Mouse (Mus musculus): ENCODE results near the gene Rad17. TPM values are rescaled to one million over a fixed set of nuclear protein-coding genes. Genes with fewer than 3 reads are reported as not detected.

Gene Rad17
- polyA plus RNA-seq, 1 experiment from 2014 or later, result 22.1 TPM

DNA sequence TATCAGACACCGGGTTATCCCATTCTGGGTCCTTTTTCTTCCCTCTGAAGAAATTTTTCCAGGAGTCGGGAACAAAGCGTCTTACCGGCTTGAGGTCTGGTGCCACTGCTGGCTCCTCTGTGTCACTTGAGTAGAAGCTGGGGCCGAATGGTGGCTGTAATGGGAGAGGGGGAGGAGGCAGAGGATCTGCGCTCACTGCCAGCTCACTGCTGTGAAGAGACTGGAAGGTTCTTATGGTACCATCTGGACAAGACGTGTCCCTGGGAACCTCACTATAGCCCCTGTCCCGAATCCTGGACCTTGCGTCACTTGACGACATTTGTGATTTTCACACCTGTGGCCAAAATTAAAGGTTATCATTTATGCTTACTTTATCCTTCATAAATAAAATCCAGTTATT is 38.6 kb downstream of the Rad17 start:
- 0 out of 2 replicates have a peak, but pooled peaks cover 8% of the 10 kb centered on the region for H3K36me3 ChIP-seq
- 90% methylated on average over 10 of the region's 10 CpGs for WGBS
- no peak overlapping the region for H3K4me2 ChIP-seq (replicated peaks)

DNA sequence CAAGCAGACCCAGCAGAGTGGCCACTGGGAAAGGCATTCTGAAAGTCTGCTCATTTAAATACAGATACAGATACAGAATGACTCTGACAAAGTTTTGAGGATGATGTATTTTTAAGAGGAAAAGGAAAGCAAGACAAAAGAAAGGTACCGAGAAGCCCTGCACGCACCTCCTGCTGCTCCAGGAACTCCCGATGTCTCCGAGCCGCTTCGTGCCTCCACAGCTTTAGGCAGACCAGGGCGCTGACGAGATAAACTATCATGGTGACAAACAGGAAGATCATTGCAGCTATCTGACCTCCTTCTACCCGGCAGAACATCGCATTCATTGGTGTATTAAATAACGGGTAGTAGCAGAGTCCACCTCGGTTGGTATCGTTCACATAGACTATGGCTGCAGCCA is 39.6 kb downstream of the Rad17 start:
- Histone ChIP-seq H3K27ac (replicated peaks) (no peak overlapping the region), H3K9me3 (replicated peaks) (no peaks in the 10 kb centered on the region), H3K4me1 (no peaks in the 10 kb centered on the region), H3K36me3 (0 out of 2 replicates have a peak, but pooled peaks cover 7% of the 10 kb centered on the region), H3K27me3 (peaks cover 2% of the 10 kb centered on the region; the same call in 1 of the 2 replicates), H3K4me2 (replicated peaks) (no peak overlapping the region), H3K9ac (no peak overlapping the region), H3K4me3 (replicated peaks) (no peak overlapping the region)
- no peak for ATAC-seq (ENCODE audit: insufficient number of reproducible peaks, low FRiP score, low TSS enrichment, low read depth)
- 93% methylated on average over 13 of the region's 13 CpGs for WGBS

More for the DNA sequence above, 38.6 kb downstream of the Rad17 start:
- H3K9me3 ChIP-seq (replicated peaks), result no peaks in the 10 kb centered on the region
- no peak overlapping the region for H3K4me3 ChIP-seq (replicated peaks)
- no peak overlapping the region for H3K27ac ChIP-seq (replicated peaks)
- no peak overlapping the region for H3K9ac ChIP-seq
- H3K4me1 ChIP-seq, result 0 out of 2 replicates have a peak, but pooled peaks cover 2% of the 10 kb centered on the region
- no peak for ATAC-seq (ENCODE audit: insufficient number of reproducible peaks, low FRiP score, low TSS enrichment, low read depth)
- peaks cover 9% of the 10 kb centered on the region for H3K27me3 ChIP-seq

DNA sequence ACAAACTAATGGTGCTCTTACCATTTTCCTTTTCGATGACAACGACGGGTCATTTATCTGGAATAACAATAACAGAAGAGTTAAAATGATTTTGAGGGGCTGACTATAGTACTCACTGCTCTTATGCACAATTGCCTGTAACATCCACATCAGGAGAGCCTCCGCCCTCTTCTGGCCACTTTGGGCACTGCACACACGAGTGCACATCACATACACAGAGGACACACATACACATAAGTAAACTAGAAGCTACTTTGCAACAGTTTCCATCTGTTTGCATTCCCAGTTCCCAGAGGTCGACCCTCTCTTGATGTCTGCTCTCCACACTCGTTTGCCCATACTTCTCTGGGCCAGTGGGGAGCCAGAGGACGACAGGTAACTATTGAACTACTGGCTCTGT is 43.1 kb downstream of the Rad17 start:
- Histone ChIP-seq H3K36me3 (0 out of 2 replicates have a peak, but pooled peaks cover 7% of the 10 kb centered on the region), H3K27me3 (no peaks in the 10 kb centered on the region), H3K4me2 (replicated peaks) (no peak overlapping the region), H3K9me3 (replicated peaks) (no peaks in the 10 kb centered on the region), H3K4me3 (replicated peaks) (no peak overlapping the region), H3K4me1 (no peaks in the 10 kb centered on the region), H3K27ac (replicated peaks) (no peak overlapping the region), H3K9ac (no peak overlapping the region)
- WGBS, result 88% methylated on average over 8 of the region's 8 CpGs
- ATAC-seq (ENCODE audit: insufficient number of reproducible peaks, low FRiP score, low TSS enrichment, low read depth), result no peak

DNA sequence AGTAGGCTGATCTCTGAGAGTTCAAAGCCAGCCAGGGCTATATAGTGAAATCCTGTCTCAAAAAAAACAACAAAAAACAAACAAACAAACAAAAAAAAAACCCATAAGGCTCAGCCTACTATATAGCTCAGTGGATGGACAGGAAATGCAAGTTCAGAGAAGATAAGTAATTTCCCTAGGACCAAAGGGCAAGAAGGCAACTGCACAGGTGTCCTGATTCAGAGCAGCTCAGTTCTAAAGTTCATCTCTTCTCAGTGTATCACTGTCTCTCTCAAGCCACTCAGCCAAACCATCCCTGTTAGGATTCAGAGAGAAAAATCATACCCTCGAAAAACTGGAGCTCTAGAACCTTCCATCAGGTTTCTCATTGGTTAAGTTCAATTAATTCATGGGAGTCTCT is 45.0 kb downstream of the Rad17 start:
- Histone ChIP-seq H3K4me3 (replicated peaks) (no peak overlapping the region), H3K4me1 (no peaks in the 10 kb centered on the region), H3K4me2 (replicated peaks) (no peak overlapping the region), H3K9ac (no peak overlapping the region), H3K27ac (replicated peaks) (no peak overlapping the region), H3K9me3 (replicated peaks) (no peaks in the 10 kb centered on the region), H3K36me3 (no peaks in the 10 kb centered on the region), H3K27me3 (no peaks in the 10 kb centered on the region)
- ATAC-seq (ENCODE audit: insufficient number of reproducible peaks, low FRiP score, low TSS enrichment, low read depth), result no peak
- WGBS, result 66% methylated on average over 1 of the region's 1 CpGs

DNA sequence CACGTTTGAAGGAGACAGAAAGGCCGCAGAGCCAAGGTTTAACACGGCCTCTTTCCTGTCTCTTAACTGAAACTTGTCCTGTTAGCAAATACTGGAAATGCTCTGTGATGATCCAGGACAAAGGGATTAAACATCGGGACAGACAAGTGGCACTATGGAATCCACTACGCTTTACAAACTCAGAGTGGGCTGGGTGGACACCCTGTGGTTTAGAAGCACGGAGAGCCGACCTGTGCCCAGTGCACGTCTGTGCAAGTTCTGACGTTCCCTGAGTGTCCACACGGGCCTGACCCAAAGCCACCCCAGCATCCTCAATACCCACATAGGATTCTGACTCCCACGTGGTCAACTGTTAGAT is 47.1 kb downstream of the Rad17 start:
- no peak overlapping the region for H3K4me2 ChIP-seq (replicated peaks)
- no peak overlapping the region for H3K4me3 ChIP-seq (replicated peaks)
- H3K36me3 ChIP-seq, result no peaks in the 10 kb centered on the region
- H3K9ac ChIP-seq, result no peak overlapping the region
- no peak for ATAC-seq (ENCODE audit: insufficient number of reproducible peaks, low FRiP score, low TSS enrichment, low read depth)
- no peak overlapping the region for H3K27ac ChIP-seq (replicated peaks)
- H3K4me1 ChIP-seq, result no peaks in the 10 kb centered on the region
- 88% methylated on average over 11 of the region's 11 CpGs for WGBS
- no peaks in the 10 kb centered on the region for H3K27me3 ChIP-seq
- no peaks in the 10 kb centered on the region for H3K9me3 ChIP-seq (replicated peaks)

DNA sequence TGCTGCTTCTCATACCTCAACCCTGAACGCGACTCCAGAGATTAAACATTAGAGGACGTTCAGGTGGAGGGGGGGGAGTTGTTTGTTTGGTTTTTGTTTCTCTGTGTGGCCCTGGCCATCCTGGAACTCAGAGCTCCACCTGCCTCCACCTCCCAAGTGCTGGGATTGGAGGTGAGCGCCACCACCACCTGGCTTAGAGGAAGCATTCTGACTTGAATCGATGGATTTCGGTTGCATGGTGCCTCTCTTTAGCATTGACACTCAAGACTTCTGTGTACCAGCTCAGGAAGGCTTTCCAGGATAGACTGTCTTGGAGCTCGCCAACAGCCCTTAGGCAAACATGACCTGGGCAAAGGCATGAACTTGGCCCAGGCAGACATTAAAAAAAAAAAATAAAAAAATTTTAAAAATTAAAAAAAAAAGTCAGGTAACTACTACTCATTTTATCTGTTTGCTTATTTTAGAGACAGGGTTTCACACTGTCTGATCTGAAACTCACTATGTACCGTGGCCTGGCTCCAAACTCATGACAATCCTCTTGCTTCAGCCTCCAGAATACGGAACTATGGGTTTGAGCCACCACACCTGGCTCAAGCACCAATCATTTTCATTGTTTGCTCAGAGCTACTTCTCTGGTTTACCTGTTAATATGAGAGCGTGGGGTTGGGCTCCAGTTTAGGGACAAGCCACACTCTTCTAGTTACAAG is 47.7 kb downstream of the Rad17 start:
- no peak for ATAC-seq (ENCODE audit: insufficient number of reproducible peaks, low FRiP score, low TSS enrichment, low read depth)
- H3K4me1 ChIP-seq, result no peaks in the 10 kb centered on the region

DNA sequence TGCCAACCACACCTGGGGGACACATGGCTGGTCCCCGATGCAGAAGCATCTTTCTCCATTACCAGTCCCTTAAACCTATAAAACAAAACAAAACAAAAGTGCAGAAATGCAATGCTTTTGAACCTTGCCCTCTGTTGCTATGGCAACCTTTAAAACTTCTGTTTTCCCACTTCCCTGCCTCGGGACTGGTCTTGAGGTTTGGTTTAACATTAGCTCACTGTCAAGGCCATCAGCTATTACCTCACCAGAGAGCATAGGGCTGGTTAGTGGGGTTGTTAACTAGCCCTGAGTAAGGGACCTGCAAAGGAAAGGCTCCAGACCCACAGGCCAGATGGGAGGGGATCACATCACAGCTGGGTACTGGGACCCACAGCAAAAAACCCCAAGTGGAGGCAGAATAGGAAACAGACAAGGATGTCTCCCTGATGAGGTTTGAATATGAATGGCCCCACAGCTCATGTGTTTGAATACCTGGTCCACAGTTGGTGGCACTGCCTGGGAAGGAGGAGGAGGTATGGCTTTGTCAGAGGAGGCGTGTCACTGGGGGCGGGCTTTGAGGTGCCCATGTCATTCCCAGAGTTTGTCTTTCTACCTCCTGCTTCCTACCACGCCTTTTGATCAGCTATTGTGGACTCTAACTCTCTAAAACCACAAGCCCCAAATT is 48.5 kb downstream of the Rad17 start:
- no peaks in the 10 kb centered on the region for H3K4me1 ChIP-seq
- H3K27ac ChIP-seq (replicated peaks), result no peak overlapping the region
- H3K9ac ChIP-seq, result no peak overlapping the region
- no peaks in the 10 kb centered on the region for H3K27me3 ChIP-seq
- H3K4me2 ChIP-seq (replicated peaks), result no peak overlapping the region
- H3K4me3 ChIP-seq (replicated peaks), result no peak overlapping the region
- no peaks in the 10 kb centered on the region for H3K36me3 ChIP-seq
- ATAC-seq (ENCODE audit: insufficient number of reproducible peaks, low FRiP score, low TSS enrichment, low read depth), result no peak
- 66% methylated on average over 5 of the region's 5 CpGs for WGBS
- H3K9me3 ChIP-seq (replicated peaks), result no peaks in the 10 kb centered on the region

More for the DNA sequence above, 47.7 kb downstream of the Rad17 start:
- Histone ChIP-seq H3K36me3 (no peaks in the 10 kb centered on the region), H3K9me3 (replicated peaks) (no peaks in the 10 kb centered on the region), H3K27ac (replicated peaks) (no peak overlapping the region), H3K27me3 (no peaks in the 10 kb centered on the region), H3K9ac (no peak overlapping the region), H3K4me3 (replicated peaks) (no peak overlapping the region), H3K4me2 (replicated peaks) (no peak overlapping the region)
- 86% methylated on average over 10 of the region's 10 CpGs for WGBS

DNA sequence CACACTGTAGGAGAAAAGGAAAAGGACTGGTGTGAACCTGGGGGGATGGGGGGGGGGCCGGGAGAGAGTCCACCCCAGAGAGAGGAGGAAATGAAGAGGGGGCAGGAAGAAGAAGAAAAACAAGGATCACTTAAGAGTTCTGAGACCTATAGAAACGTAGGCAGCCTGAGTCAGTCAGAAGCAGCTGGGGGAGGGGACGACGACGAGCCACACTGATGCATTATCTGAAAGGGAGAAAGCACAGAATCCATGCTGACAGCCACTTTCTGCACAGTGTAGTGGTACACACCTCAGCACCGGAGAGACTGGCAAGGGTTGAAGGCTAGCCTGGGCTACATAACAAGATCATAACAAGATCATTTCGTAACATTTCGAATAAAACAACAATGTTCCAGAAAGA is 49.8 kb downstream of the Rad17 start:
- ATAC-seq (ENCODE audit: insufficient number of reproducible peaks, low FRiP score, low TSS enrichment, low read depth), result no peak
- Histone ChIP-seq H3K4me3 (replicated peaks) (no peak overlapping the region), H3K27ac (replicated peaks) (no peak overlapping the region), H3K27me3 (no peaks in the 10 kb centered on the region), H3K9ac (no peak overlapping the region), H3K36me3 (no peaks in the 10 kb centered on the region), H3K9me3 (replicated peaks) (no peaks in the 10 kb centered on the region), H3K4me1 (no peaks in the 10 kb centered on the region), H3K4me2 (replicated peaks) (no peak overlapping the region)
- 57% methylated on average over 8 of the region's 8 CpGs for WGBS

DNA sequence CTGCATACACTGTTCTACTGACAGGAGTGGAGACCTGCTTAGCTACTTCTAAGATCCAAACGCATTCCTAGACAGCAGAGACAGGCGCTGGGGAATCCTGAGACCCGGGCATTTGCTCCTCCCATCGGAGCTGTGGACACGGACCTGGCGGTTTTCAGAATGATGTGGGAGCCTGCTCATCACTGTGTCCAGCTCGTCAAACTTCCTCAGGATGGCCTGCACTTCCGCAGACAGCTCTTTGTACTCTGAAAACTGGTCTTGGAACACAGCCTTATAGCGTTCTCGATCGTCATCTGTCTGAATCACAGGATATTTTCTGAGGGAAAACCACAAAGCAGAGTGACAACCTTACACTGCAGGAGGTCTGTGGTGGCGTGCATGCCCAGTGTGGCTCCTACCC is 50.5 kb downstream of the Rad17 start:
- Histone ChIP-seq H3K36me3 (no peaks in the 10 kb centered on the region), H3K27me3 (no peaks in the 10 kb centered on the region), H3K27ac (replicated peaks) (no peak overlapping the region), H3K4me1 (no peaks in the 10 kb centered on the region), H3K4me3 (replicated peaks) (no peak overlapping the region), H3K9ac (no peak overlapping the region), H3K9me3 (replicated peaks) (no peaks in the 10 kb centered on the region), H3K4me2 (replicated peaks) (no peak overlapping the region)
- ATAC-seq (ENCODE audit: insufficient number of reproducible peaks, low FRiP score, low TSS enrichment, low read depth), result no peak
- 69% methylated on average over 12 of the region's 12 CpGs for WGBS

DNA sequence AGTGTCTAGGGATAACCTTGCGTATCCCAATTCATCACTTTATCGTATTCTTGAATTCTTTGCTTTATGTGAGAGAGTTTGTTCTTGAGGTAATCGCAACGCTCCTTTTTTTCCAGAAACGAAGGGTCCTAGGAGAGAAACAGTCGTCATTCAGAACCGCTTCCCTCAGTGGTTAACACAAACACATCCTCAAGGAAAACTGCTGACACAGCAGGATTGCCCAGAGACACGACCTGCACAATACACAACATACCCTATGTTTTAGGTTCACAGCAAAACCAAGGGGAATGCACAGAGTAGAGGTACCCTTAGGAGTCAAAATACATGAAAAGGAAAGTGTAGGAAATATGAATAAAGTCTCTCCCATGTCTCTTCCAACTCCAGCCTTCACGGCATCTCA is 53.6 kb downstream of the Rad17 start:
- ATAC-seq (ENCODE audit: insufficient number of reproducible peaks, low FRiP score, low TSS enrichment, low read depth), result no peak
- H3K4me1 ChIP-seq, result no peaks in the 10 kb centered on the region
- no peak overlapping the region for H3K27ac ChIP-seq (replicated peaks)
- H3K9me3 ChIP-seq (replicated peaks), result no peaks in the 10 kb centered on the region
- 78% methylated on average over 9 of the region's 9 CpGs for WGBS
- H3K36me3 ChIP-seq, result no peaks in the 10 kb centered on the region
- no peak overlapping the region for H3K9ac ChIP-seq
- no peaks in the 10 kb centered on the region for H3K27me3 ChIP-seq
- no peak overlapping the region for H3K4me3 ChIP-seq (replicated peaks)
- H3K4me2 ChIP-seq (replicated peaks), result no peak overlapping the region

DNA sequence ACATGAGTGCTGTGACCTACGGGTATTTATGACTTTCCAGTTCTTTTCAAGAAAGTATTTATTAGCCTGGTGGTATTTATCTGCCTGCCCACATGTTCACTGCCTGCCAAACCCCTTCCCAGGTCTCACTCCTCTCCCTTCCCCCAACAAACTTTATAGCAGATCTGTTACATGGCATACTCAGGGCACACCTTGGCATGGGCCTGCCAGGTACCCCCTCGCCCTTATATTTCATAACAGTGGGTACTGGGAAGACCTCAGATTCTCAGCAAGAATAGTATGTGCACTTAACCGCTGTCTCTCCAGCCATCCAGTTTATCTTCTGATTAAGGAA is 55.3 kb downstream of the Rad17 start:
- WGBS, result 77% methylated on average over 3 of the region's 3 CpGs
- Histone ChIP-seq H3K9me3 (replicated peaks) (no peaks in the 10 kb centered on the region), H3K4me1 (no peaks in the 10 kb centered on the region), H3K4me3 (replicated peaks) (no peak overlapping the region), H3K27ac (replicated peaks) (no peak overlapping the region), H3K9ac (no peak overlapping the region), H3K36me3 (no peaks in the 10 kb centered on the region), H3K4me2 (replicated peaks) (no peak overlapping the region), H3K27me3 (no peaks in the 10 kb centered on the region)
- ATAC-seq (ENCODE audit: insufficient number of reproducible peaks, low FRiP score, low TSS enrichment, low read depth), result no peak
